Mouse (Mus musculus) heart, postnatal 0 days (tissue): ENCODE results near the gene Pck2. TPM values are rescaled to one million over a fixed set of nuclear protein-coding genes. Genes with fewer than 3 reads are reported as not detected.

ENCODE experiments used
- ATAC-seq: fragments of 200-750 bp; cut with Nextera tagmentation; 2 replicates; pipeline ENCODE4 v1.8.0; 2017; ENCODE audit warnings: low read depth, moderate number of reproducible peaks, moderate library complexity; ENCODE audit not compliant: insufficient read depth
- DNase-seq: peaks from one replicate; pipeline ENCODE4 v3.0.0-alpha.2; 2016; ENCODE audit warnings: low spot score
- H3K27ac ChIP-seq: fragments of 300-500 bp; sonication (generic); 2 replicates; pipeline ENCODE4 v1.5.1; 2014; ENCODE audit warnings: low read depth, mild to moderate bottlenecking
- H3K27me3 ChIP-seq: fragments of 300-500 bp; sonication (generic); 2 replicates; pipeline ENCODE4 v1.6.1; 2014; ENCODE audit warnings: low read length, mixed read lengths; ENCODE audit not compliant: control insufficient read depth, insufficient read depth
- H3K36me3 ChIP-seq: fragments of 300-500 bp; sonication (generic); replicated peaks from 2 replicates; pipeline ENCODE4 v1.6.1; 2014; ENCODE audit warnings: low read length, mixed read lengths; ENCODE audit not compliant: control insufficient read depth, insufficient read depth
- H3K4me1 ChIP-seq: fragments of 300-500 bp; sonication (generic); 2 replicates; pipeline ENCODE4 v1.6.1; 2014; ENCODE audit warnings: antibody characterized with exemption; ENCODE audit not compliant: control insufficient read depth, insufficient read depth
- H3K4me2 ChIP-seq: fragments of 300-500 bp; sonication (generic); 2 replicates; pipeline ENCODE4 v1.6.1; 2014; ENCODE audit warnings: low read depth, mild to moderate bottlenecking, low read length, moderate library complexity
- H3K4me3 ChIP-seq: fragments of 300-500 bp; sonication (generic); 2 replicates; pipeline ENCODE4 v1.5.1; 2014; ENCODE audit warnings: low read depth, low read length
- H3K9ac ChIP-seq: fragments of 300-500 bp; sonication (generic); replicated peaks from 2 replicates; pipeline ENCODE4 v1.6.1; 2014; ENCODE audit warnings: low read depth, low read length, mixed read lengths
- H3K9me3 ChIP-seq: fragments of 300-500 bp; sonication (generic); replicated peaks from 2 replicates; pipeline ENCODE4 v1.6.1; 2016; ENCODE audit warnings: low read length; ENCODE audit not compliant: control insufficient read depth
- CTCF ChIP-seq: IDR thresholded peaks from 2 replicates; pipeline ENCODE4 v1.5.1; 2016; ENCODE audit warnings: antibody characterized with exemption, control low read depth, low read depth
- EP300 ChIP-seq: IDR thresholded peaks from 2 replicates; pipeline ENCODE4 v1.6.1; 2016; ENCODE audit warnings: antibody characterized with exemption, low read depth
- WGBS: fragments of 180-500 bp; shearing (Covaris S2); extraction: QIAGEN DNeasy Blood & Tissue Kit; methylation state at CpG from one replicate; pipeline ENCODE4 v1.1.7; 2014; 5-methylcytosine and 5-hydroxymethylcytosine counted together
- polyA plus RNA-seq: library from polyadenylated mRNA; unstranded; fragments of >200 nt; fragmentation: Nextera tagmentation; extraction: Ambion mirVana; gene quantifications from 2 replicates; pipeline ENCODE4 v1.2.1, GENCODE M21; 2015
- total RNA-seq: library from RNA; depleted of rRNA; stranded (reverse); fragments of >200 nt; gene quantifications from 2 replicates; pipeline ENCODE4 v1.2.3, GENCODE M21; 2014; ENCODE audit warnings: low replicate concordance

Pck2 gene
- total and polyA plus RNA-seq, 2 experiments from 2014 or later: 22.6 to 85.2 TPM

DNA sequence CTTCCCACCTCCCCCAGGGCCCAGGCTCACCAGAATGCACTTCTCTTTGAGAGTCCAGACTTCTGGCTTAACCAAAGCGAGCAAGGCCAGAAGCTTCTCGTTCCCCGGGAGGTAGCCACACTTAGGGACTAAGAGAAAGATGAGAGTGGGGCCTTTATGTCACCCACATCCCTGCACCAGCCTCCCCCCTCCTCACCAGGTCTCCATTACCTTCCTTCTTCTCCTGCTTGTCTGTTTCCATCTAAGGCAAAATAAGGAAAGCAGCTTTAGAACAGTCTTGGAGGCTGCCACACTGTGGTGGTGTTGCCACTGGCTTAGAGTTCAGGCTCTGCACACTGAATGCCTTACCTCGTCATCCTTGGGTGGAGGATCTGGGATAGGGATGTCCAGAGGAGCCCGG is 49.2 kb downstream of the Pck2 start:
- Histone ChIP-seq H3K36me3 (peaks cover 23% of the 10 kb centered on the region), H3K9me3 (no peaks in the 10 kb centered on the region), H3K9ac (no peak overlapping the region), H3K27ac (no peak overlapping the region), H3K4me2 (no peak overlapping the region), H3K27me3 (no peaks in the 10 kb centered on the region), H3K4me1 (peaks cover 23% of the 10 kb centered on the region), H3K4me3 (no peak overlapping the region)
- WGBS: 93% methylated on average over 5 of the region's 5 CpGs
- no peak for DNase-seq
- no peak for ATAC-seq
- TF ChIP-seq CTCF (no peak), EP300 (no peak)

- ATAC-seq (no peak), DNase-seq (no peak)
- peaks cover 23% of the 10 kb centered on the region for H3K4me1 ChIP-seq
- no peaks in the 10 kb centered on the region for H3K9me3 ChIP-seq
- WGBS: 81% methylated on average over 11 of the region's 11 CpGs
- peak overlapping the region; percentile 79 for H3K4me3 ChIP-seq
- TF ChIP-seq CTCF (no peak), EP300 (no peak)
- no peaks in the 10 kb centered on the region for H3K27me3 ChIP-seq
- peak overlapping the region; percentile 96 for H3K27ac ChIP-seq
- H3K9ac ChIP-seq: peak overlapping the region; percentile 63
- peak overlapping the region; percentile 93 for H3K4me2 ChIP-seq
- H3K36me3 ChIP-seq: peaks cover 29% of the 10 kb centered on the region
These were observed 49.8 kb downstream of the Pck2 start for GRCm38 (mm10) chr14:55589771-55590448.

DNA sequence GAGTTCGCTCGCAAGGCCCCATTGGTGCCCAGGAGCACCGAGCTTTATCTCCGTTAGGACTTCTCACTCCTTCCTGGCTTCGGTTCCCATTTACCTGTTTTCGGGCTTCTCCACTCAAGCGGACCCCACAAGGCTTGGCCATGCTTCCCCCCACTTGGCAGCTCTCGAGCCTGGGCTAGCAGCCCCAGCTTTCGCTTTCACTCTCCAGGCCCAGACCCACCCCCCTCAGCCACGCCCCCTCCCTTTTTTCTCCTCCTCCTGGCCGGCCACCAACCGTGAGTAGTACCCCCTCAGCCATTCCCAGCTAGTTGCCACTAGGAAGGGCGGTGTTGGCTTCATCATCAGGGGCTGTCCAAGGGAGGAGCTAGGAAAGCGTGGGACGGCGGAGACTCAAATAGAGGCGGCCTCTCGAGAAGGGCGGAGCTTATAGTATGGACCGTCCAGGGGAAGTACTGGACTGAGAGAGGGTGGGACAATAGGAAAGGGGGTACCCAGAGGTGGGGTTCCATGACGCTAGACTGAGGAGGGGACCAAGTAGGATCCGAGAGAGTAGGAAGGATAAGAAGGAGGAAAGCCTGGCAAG is 50.8 kb downstream of the Pck2 start, which contains the start of gene Psme2:
Gene Psme2, minus strand, starts transcription at position 366 of the 583 bp plus-strand sequence.
- peak within 1 kb of the TSS; percentile 96 for H3K27ac ChIP-seq
- peak; percentile 94 for ATAC-seq
- H3K9ac ChIP-seq: peak within 1 kb of the TSS; percentile 72
- WGBS: 0% methylated on average over 22 of the region's 22 CpGs
- H3K4me3 ChIP-seq: peak within 1 kb of the TSS; percentile 79
- H3K4me1 ChIP-seq: peaks cover 14% of the 10 kb centered on the region
- TF ChIP-seq EP300: no peak
- no peak; the same call in 1 of the 2 replicates for TF ChIP-seq CTCF
- H3K4me2 ChIP-seq: peak within 1 kb of the TSS; percentile 93
- H3K36me3 ChIP-seq: peaks cover 38% of the 10 kb centered on the region
- no peaks in the 10 kb centered on the region for H3K9me3 ChIP-seq
- peak; percentile 100 for DNase-seq
- H3K27me3 ChIP-seq: no peaks in the 10 kb centered on the region

- H3K9me3 ChIP-seq: no peaks in the 10 kb centered on the region
- peaks cover 44% of the 10 kb centered on the region for H3K36me3 ChIP-seq
- H3K4me1 ChIP-seq: peaks cover 12% of the 10 kb centered on the region
- DNase-seq (peak; percentile 99), ATAC-seq (peak; percentile 86)
- under 1% methylated on average over 33 of the region's 33 CpGs for WGBS
- H3K4me2 ChIP-seq: peak within 1 kb of the TSS; percentile 93
- no peaks in the 10 kb centered on the region for H3K27me3 ChIP-seq
- peak within 1 kb of the TSS; percentile 72 for H3K9ac ChIP-seq
- TF ChIP-seq CTCF (no peak), EP300 (peak; percentile 82; the same call in 1 of the 2 replicates)
- H3K4me3 ChIP-seq: peak within 1 kb of the TSS; percentile 79
- H3K27ac ChIP-seq: peak within 1 kb of the TSS; percentile 96
These were observed 51.3 kb downstream of the Pck2 start, which contains the start of gene Rnf31 for GRCm38 (mm10) chr14:55591331-55591891. TSS of gene Rnf31 (plus strand) at chr14:55591708.

DNA sequence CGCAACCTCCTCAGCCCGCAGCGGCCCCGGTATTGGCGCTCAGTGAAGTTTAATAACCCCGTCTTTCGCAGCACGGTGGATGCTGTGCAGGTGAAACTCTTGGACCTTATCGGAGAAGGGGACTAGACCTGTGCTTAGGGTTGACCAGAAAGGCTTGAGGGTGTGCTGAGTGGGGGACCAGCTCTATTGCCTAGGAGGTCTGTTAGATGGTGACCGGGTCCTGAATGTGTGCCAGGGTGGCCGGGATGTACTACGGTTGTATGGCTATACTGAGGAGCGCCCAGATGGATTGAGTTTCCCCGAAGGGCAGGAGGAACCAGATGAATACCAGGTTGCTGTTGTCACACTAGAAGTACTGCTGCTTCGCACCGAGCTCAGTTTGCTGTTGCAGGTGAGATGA is 52.2 kb downstream of the Pck2 start:
- Histone ChIP-seq H3K4me2 (peak overlapping the region; percentile 93), H3K4me3 (peak overlapping the region; percentile 79), H3K27me3 (no peaks in the 10 kb centered on the region), H3K9me3 (no peaks in the 10 kb centered on the region), H3K9ac (peak overlapping the region; percentile 72), H3K4me1 (peaks cover 12% of the 10 kb centered on the region), H3K27ac (peak overlapping the region; percentile 96), H3K36me3 (peaks cover 52% of the 10 kb centered on the region)
- no peak for ATAC-seq
- TF ChIP-seq CTCF (no peak), EP300 (no peak)
- DNase-seq: no peak
- 3% methylated on average over 16 of the region's 16 CpGs for WGBS
